Mouse (Mus musculus) erythroblast, embryonic 14.5 days (primary cell): ENCODE results near the gene Grap.

Source experiments
- GATA1 ChIP-seq: IDR thresholded peaks from 2 replicates; pipeline ENCODE4 v1.6.1; 2012; ENCODE audit warnings: low read length, inconsistent platforms, mixed read lengths
- TAL1 ChIP-seq: IDR thresholded peaks from 3 replicates; pipeline ENCODE4 v1.6.1; 2012; ENCODE audit warnings: low read length, inconsistent platforms, mixed read lengths

DNA sequence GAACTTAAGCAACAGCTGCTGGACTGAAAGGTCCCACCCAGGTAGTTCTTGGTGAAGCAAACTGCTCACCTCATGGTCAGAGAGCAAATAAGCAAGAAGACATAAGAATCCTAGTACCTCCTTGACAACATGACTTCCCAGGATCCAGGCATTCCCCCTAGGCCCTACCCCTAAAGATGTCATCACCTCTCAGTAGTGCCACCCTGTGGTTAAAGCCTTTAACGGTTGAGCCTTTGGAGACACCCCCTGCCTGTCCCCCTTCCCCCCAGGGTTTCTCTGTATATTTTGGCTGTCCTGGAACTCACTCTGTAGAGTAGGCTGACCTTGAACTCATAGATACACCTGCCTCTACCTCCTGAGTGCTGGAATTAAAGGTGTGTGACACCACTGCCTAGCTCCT is 15.7 kb upstream of the Grap start:
- TF ChIP-seq GATA1 (no peak), TAL1 (no peak)
